Mouse (Mus musculus) spleen, postnatal 36 days (tissue): ENCODE results near the gene Mapk1.

Experiments
- DNase-seq, 2 experiments: peaks; one replicate each; pipeline ENCODE4 v3.0.0; 2022; ENCODE audit warnings: low spot score in 2 of 2, mixed read lengths in 1 of 2

The Mapk1 gene

DNA sequence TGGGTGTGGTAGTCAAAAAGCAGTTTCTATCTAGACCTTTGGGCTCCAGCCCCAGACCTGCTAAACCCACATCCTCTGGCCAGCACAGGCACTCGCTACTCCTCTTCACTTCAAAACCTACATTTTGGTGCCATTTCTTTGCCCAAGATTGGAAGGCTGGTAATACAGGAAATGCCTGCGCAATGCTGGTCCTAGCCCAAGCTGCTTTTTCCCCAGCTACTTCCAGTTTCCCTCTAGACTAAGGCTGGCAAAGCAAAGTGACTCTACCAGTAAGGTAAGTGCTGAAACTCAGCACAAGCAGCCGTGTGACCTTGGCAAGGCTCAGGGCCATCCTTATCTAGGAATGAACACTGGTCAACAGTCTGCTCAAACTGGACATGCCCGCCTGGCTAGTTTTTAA, 102.5 kb downstream of the Mapk1 start:
- DNase-seq: peak in 1 of 2 experiments; percentile 10

DNA sequence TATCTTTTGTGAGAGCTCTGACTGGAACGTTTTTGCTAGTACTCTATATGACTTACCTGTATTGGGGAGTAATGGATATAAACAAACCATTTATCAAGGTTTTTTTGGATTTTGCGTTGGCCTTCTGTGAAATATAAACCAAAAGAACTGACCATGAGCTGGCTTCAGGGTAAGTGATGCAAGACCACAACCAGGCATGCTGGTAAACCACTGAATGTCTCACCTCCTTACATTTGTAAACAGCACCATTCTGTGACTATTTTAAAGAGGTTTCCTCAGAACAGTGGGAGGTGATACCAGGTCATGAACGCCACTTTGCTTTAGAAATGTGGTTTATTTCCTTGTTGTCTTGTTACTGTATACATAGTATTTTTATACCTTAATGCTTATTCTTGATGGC, 103.1 kb downstream of the Mapk1 start:
- DNase-seq: no peak

DNA sequence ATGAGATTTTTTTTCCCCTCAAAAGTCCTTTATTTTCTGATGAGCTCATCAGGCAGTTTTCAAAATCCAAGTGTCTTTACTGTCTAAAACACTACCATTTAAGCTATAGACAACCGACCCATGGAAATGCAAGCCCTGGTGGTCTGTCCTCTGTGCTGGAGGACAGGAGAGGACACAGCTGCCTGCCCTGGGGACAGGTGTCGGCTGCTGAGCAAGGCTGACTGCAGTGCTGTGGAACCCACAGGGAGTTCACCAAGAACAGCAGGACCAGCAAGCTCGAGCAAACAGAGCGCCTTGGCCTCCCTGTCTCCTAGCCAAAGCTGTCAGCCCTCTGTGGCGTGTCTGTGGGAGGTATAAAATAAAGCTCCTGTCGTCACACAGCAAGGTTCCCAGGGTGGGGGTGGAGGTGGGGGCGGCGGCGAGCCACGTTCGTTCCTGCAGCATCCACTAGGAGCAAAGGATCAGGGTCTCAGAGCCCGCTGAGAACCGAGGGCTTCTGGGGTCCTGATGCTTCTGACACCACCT, 103.5 kb downstream of the Mapk1 start:
- DNase-seq: no peak

DNA sequence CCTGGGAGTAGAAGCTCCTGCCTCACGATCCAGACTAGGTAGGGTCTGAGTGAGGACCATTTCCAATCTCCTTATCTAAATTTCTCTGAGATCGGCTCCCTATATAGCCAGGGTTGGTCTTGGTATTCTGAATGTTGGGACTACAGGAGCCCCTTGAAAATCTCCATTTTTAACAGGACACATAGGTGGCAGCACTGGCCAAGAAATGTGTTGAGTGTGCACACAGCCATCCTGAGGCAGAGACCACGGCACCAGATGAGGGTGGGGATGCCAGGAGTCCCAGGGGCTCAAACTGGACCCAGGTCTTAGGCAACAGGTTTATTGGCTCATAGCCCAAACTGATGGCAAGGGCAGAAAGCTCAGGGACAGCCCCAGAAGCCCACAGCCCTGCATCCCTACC, 105.2 kb downstream of the Mapk1 start:
- no peak for DNase-seq

DNA sequence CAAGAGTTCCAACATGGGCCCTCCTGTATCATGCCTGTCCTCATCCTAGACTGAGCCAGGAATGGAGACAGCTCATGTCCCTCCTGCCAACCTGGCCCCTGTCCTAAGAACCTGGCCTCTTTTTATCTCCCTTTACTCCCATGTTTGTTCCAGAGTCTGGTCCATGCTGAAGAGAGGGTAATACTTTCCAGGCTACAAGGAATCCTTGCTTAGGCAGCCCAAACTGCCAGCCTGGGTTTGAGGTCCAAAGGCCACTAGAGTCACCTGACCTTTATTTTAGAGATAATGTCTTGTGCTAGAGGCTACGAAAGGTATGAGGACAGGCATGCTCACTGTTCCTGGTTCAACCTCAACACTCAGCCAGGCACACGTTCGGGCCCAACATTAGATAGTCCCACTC, 113.8 kb downstream of the Mapk1 start:
- no peak for DNase-seq
